Mouse (Mus musculus) myocyte (in vitro differentiated cells): Measurements from ENCODE around the gene Rlf. TPM values are rescaled to one million over a fixed set of nuclear protein-coding genes. Genes with fewer than 3 reads are reported as not detected.

Source experiments
- H3K27me3 ChIP-seq: one replicate; pipeline ENCODE4 v1.6.1; 2011; ENCODE audit not compliant: control insufficient read depth, insufficient read depth, insufficient read length
- H3K36me3 ChIP-seq: one replicate; pipeline ENCODE4 v1.6.1; 2011; ENCODE audit not compliant: control insufficient read depth, insufficient read depth
- H3K4me2 ChIP-seq: one replicate; pipeline ENCODE4 v1.6.1; 2011; ENCODE audit warnings: low read depth, control low read depth
- H3K4me3 ChIP-seq: one replicate; pipeline ENCODE4 v1.5.1; 2011; ENCODE audit warnings: mild to moderate bottlenecking, control low read depth, moderate library complexity
- H3K79me2 ChIP-seq: one replicate; pipeline ENCODE4 v1.6.1; 2011; ENCODE audit not compliant: control insufficient read depth, insufficient read depth
- H3ac ChIP-seq: one replicate; pipeline ENCODE4 v1.6.1; 2011; ENCODE audit not compliant: control insufficient read depth, insufficient read length
- CEBPB ChIP-seq: IDR thresholded peaks from 2 replicates; pipeline ENCODE4 v1.6.1; 2011; ENCODE audit warnings: mild to moderate bottlenecking, moderate library complexity; ENCODE audit not compliant: poor library complexity, insufficient read depth, severe bottlenecking
- E2F4 ChIP-seq: IDR thresholded peaks from one replicate; pipeline ENCODE4 v1.6.1; 2011; ENCODE audit warnings: mild to moderate bottlenecking, control low read depth, moderate library complexity; ENCODE audit not compliant: insufficient read depth
- MAX ChIP-seq: IDR thresholded peaks from one replicate; pipeline ENCODE4 v1.6.1; 2011; ENCODE audit warnings: low read depth, mild to moderate bottlenecking, control low read depth
- MYOD1 ChIP-seq, 3 experiments: IDR thresholded peaks; one replicate each; pipeline ENCODE4 v1.6.1; 2011; ENCODE audit warnings: control low read depth in 2 of 3, low read depth in 2 of 3, mild to moderate bottlenecking in 2 of 3, moderate library complexity in 1 of 3; ENCODE audit not compliant: insufficient read length in 2 of 3, control insufficient read depth in 1 of 3
- MYOG ChIP-seq, 3 experiments: IDR thresholded peaks; one replicate each; pipeline ENCODE4 v1.6.1; 2011; ENCODE audit warnings: control low read depth in 2 of 3, low read depth in 2 of 3, mild to moderate bottlenecking in 2 of 3; ENCODE audit not compliant: insufficient read length in 2 of 3, control insufficient read depth in 1 of 3, insufficient read depth in 1 of 3
- POLR2A ChIP-seq: IDR thresholded peaks from one replicate; pipeline ENCODE4 v1.6.1; 2011; ENCODE audit warnings: low read depth, mild to moderate bottlenecking, control low read depth, moderate library complexity; ENCODE audit not compliant: insufficient read length
- POLR2AphosphoS2 ChIP-seq: IDR thresholded peaks from one replicate; pipeline ENCODE4 v1.6.1; 2011; ENCODE audit warnings: low read depth, control low read depth; ENCODE audit not compliant: insufficient read length
- REST ChIP-seq: IDR thresholded peaks from one replicate; pipeline ENCODE4 v1.6.1; 2011; ENCODE audit warnings: mild to moderate bottlenecking, control low read depth, moderate library complexity; ENCODE audit not compliant: insufficient read depth, insufficient read length
- SRF ChIP-seq: IDR thresholded peaks from one replicate; pipeline ENCODE4 v1.6.1; 2011; ENCODE audit warnings: low read depth; ENCODE audit not compliant: control insufficient read depth, insufficient read length
- TCF12 ChIP-seq: IDR thresholded peaks from one replicate; pipeline ENCODE4 v1.6.1; 2011; ENCODE audit warnings: mild to moderate bottlenecking, control low read depth; ENCODE audit not compliant: poor library complexity, insufficient read depth, severe bottlenecking
- TCF3 ChIP-seq: IDR thresholded peaks from one replicate; pipeline ENCODE4 v1.6.1; 2011; ENCODE audit warnings: low read depth, control low read depth; ENCODE audit not compliant: insufficient read length
- USF1 ChIP-seq: IDR thresholded peaks from one replicate; pipeline ENCODE4 v1.6.1; 2011; ENCODE audit warnings: low read depth, mild to moderate bottlenecking, control low read depth, moderate library complexity
- polyA plus RNA-seq: library from polyadenylated mRNA; unstranded; fragments of >200 nt; fragmentation: generic; extraction: Trizol; gene quantifications from one replicate; pipeline ENCODE4 v1.2.1, GENCODE M21; 2012; ENCODE audit warnings: missing spikeins

Gene Rlf
- polyA plus RNA-seq, 1 experiment, result 5.2 TPM

DNA sequence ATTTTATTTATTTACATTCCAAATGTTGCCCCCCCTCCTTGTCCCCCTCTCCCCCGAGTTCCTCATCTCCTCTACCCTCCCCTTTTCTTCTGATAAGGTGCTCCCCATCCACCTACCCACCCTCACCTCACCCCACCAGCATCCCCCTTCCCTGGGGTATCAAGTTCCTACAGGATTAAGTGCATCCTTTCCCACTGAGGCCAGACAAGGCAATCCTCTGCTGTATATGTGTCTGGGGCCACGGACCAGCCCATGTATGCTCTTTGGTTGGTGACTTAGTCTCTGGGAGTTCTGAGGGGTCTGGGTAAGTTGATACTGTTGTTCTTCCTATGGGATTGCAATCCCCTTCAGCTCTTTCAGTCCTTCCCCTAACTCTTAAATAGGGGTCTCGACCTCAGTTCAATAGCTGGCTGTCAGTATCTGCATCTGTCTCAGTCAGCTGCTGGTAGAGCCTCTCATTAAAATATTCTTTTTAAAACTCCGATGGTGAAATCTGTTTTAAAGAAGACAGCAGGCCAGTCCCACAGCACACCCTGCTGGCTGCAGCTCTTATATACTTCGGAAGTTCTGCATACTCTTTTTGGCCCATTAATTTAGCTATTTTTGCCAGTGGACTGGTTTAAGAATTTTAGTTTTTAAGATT is 17.0 kb upstream of the Rlf start:
- H3K4me2 ChIP-seq, result no peak overlapping the region
- no peak overlapping the region for H3K4me3 ChIP-seq
- H3K79me2 ChIP-seq, result no peaks in the 10 kb centered on the region
- TF ChIP-seq MYOG (IDR thresholded peaks at IDR 0.05; ENCODE audit: control insufficient read depth in 1 of 3, insufficient read depth in 1 of 3, insufficient read length in 2 of 3, low read depth in 2 of 3) (no peak), SRF (no peak)
- H3K36me3 ChIP-seq, result no peaks in the 10 kb centered on the region
- H3K27me3 ChIP-seq, result no peaks in the 10 kb centered on the region
- H3ac ChIP-seq, result no peak overlapping the region

DNA sequence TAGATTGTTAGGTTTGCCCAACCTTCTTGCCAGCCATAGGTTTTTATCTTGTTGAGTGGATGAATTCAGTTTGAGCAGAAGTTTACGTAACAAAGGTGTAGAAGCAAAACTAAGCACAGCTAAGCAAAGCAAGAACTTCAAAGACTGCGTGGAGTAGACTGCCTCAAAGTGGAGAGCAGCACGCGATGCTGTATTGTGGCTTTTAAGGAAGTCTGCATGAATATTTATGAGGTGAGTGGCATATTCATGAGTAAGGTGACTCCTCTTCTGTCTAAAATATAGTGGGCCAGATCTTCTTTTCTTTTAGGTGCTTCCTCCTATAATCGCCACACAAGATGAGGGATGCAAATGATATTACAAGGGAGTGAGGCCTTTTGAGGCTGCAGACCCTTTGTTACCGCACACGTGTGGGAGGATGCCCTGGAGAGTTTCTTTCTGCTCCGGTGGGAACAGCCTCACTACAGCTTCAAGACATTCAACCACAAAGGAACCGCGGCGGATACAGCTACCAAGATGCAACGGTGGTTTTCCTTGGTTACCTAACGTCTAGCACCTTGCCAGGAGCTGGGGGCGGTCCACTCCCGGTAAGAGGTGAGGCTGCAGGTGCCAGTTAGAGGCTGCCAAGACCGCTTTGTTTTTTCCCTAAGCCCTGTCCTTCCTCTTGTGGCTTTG is 16.2 kb upstream of the Rlf start:
- H3K4me3 ChIP-seq, result no peak overlapping the region
- no peak overlapping the region for H3K4me2 ChIP-seq
- H3K27me3 ChIP-seq, result no peaks in the 10 kb centered on the region
- H3ac ChIP-seq, result no peak overlapping the region
- no peaks in the 10 kb centered on the region for H3K36me3 ChIP-seq
- TF ChIP-seq TCF3, result no peak
- no peak for TF ChIP-seq POLR2A
- no peak for TF ChIP-seq USF1
- H3K79me2 ChIP-seq, result no peaks in the 10 kb centered on the region

DNA sequence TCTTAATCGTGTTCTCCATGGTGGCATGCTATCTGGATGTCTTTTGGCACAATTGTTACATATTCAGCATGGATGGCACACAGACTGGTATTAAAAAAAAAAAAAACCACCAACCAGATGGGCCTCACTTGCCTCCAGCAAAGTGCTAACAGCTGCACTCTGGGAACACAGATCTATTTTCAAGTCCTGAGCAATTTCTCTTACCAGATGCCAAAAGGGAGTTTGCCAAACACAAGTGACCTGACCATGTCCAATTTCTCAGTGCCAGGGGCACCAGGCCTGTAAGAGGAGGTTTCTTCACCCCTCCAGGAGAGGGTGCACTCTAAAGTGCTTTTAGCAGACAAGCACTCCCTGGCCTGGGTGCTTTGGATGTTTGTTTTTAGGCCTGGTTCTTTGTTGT is 12.2 kb upstream of the Rlf start:
- H3K79me2 ChIP-seq, result no peaks in the 10 kb centered on the region
- peak; percentile 78 for TF ChIP-seq TCF12
- TF ChIP-seq MYOD1 (IDR thresholded peaks at IDR 0.05; ENCODE audit: control insufficient read depth in 1 of 3, insufficient read length in 2 of 3, low read depth in 2 of 3), result peak; percentile 30 to 54 (median 51)
- peak in 2 of 3 experiments; percentile 29 to 94 for TF ChIP-seq MYOG (IDR thresholded peaks at IDR 0.05; ENCODE audit: control insufficient read depth in 1 of 3, insufficient read depth in 1 of 3, insufficient read length in 2 of 3, low read depth in 2 of 3)
- no peak for TF ChIP-seq TCF3
- H3K4me2 ChIP-seq, result no peak overlapping the region
- H3K4me3 ChIP-seq, result no peak overlapping the region
- H3K36me3 ChIP-seq, result no peaks in the 10 kb centered on the region
- H3K27me3 ChIP-seq, result no peaks in the 10 kb centered on the region
- no peak overlapping the region for H3ac ChIP-seq

DNA sequence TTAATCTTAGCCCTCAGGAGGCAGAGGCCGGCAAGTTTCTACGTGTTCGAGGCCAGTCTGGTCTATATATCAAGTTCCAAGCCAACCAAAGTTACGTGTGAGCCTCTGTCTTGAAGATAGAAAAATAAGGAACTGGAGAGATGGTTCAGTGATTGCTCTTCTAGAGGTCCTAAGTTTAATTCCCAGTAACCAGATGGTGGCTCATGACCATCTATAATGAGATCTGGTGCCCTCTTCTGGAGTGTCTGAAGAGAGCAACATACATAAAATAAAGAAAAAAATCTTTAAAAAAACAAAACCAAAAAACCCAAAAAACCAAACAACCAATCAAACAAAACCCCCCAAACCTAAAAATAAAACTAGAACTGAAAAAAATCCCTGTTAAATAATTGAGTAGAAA is 10.3 kb upstream of the Rlf start:
- Histone ChIP-seq H3K79me2 (no peaks in the 10 kb centered on the region), H3ac (no peak overlapping the region), H3K36me3 (no peaks in the 10 kb centered on the region), H3K27me3 (no peaks in the 10 kb centered on the region), H3K4me3 (no peak overlapping the region), H3K4me2 (no peak overlapping the region)
- TF ChIP-seq MYOG (IDR thresholded peaks at IDR 0.05; ENCODE audit: control insufficient read depth in 1 of 3, insufficient read depth in 1 of 3, insufficient read length in 2 of 3, low read depth in 2 of 3) (no peak), POLR2AphosphoS2 (no peak), SRF (no peak), MAX (no peak), TCF3 (no peak), MYOD1 (IDR thresholded peaks at IDR 0.05; ENCODE audit: control insufficient read depth in 1 of 3, insufficient read length in 2 of 3, low read depth in 2 of 3) (no peak), E2F4 (no peak)

DNA sequence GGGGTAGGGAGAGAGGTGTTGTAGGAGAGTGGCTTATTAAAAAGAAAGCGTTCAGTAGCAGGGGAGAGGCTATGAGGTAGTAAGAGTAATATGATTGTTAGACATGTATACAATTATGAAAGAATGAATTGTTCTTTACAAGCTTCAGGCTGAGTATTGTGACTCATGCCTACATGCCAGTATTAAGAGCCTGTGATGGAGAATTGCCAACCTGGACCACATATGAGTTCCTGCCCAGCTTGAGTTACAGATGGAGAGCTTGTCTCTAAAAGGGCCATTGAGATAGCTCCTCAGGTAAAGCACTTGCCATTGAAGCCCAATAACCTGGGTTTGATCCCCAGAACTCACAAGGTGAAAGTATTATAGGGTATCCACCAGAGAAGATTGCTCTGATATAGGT is 8.3 kb upstream of the Rlf start:
- no peak for TF ChIP-seq SRF
- no peak for TF ChIP-seq CEBPB
- no peak for TF ChIP-seq MYOD1 (IDR thresholded peaks at IDR 0.05; ENCODE audit: control insufficient read depth in 1 of 3, insufficient read length in 2 of 3, low read depth in 2 of 3)
- TF ChIP-seq REST, result no peak
- no peak for TF ChIP-seq USF1
- no peak for TF ChIP-seq POLR2A
- no peak for TF ChIP-seq MAX
- no peak for TF ChIP-seq E2F4
- TF ChIP-seq TCF3, result no peak
- TF ChIP-seq MYOG (IDR thresholded peaks at IDR 0.05; ENCODE audit: control insufficient read depth in 1 of 3, insufficient read depth in 1 of 3, insufficient read length in 2 of 3, low read depth in 2 of 3), result no peak
- H3K36me3 ChIP-seq, result no peaks in the 10 kb centered on the region
- H3ac ChIP-seq, result no peak overlapping the region
- no peak overlapping the region for H3K4me3 ChIP-seq
- no peaks in the 10 kb centered on the region for H3K79me2 ChIP-seq
- H3K4me2 ChIP-seq, result no peak overlapping the region
- H3K27me3 ChIP-seq, result no peaks in the 10 kb centered on the region
